Mouse (Mus musculus) midbrain, embryonic 15.5 days (tissue): ENCODE data around the gene Arih1. TPM values are rescaled to one million over a fixed set of nuclear protein-coding genes. Genes with fewer than 3 reads are reported as not detected.

Source experiments
- ATAC-seq: fragments of 200-750 bp; cut with Nextera tagmentation; replicated peaks from 2 replicates; pipeline ENCODE4 v1.8.0; 2017; ENCODE audit warnings: moderate TSS enrichment
- H3K27ac ChIP-seq: fragments of 300-500 bp; sonication (generic); 2 replicates; pipeline ENCODE4 v1.5.1; 2015; ENCODE audit warnings: mild to moderate bottlenecking, inconsistent platforms
- H3K27me3 ChIP-seq: fragments of 300-500 bp; sonication (generic); replicated peaks from 2 replicates; pipeline ENCODE4 v1.6.1; 2015; ENCODE audit warnings: inconsistent platforms
- H3K36me3 ChIP-seq: fragments of 300-500 bp; sonication (generic); replicated peaks from 2 replicates; pipeline ENCODE4 v1.6.1; 2015; ENCODE audit warnings: inconsistent platforms
- H3K4me1 ChIP-seq: fragments of 300-500 bp; sonication (generic); 2 replicates; pipeline ENCODE4 v1.6.1; 2015; ENCODE audit warnings: inconsistent platforms
- H3K4me2 ChIP-seq: fragments of 300-500 bp; sonication (generic); 2 replicates; pipeline ENCODE4 v1.6.1; 2015; ENCODE audit warnings: inconsistent platforms, mild to moderate bottlenecking, moderate library complexity
- H3K4me3 ChIP-seq: fragments of 300-500 bp; sonication (generic); 2 replicates; pipeline ENCODE4 v1.5.1; 2015; ENCODE audit warnings: mild to moderate bottlenecking, inconsistent platforms
- H3K9ac ChIP-seq: fragments of 300-500 bp; sonication (generic); 2 replicates; pipeline ENCODE4 v1.6.1; 2015; ENCODE audit warnings: mild to moderate bottlenecking, inconsistent platforms
- H3K9me3 ChIP-seq: fragments of 300-500 bp; sonication (generic); 2 replicates; pipeline ENCODE4 v1.6.1; 2016; ENCODE audit warnings: inconsistent platforms
- WGBS: fragments of 180-500 bp; shearing (Covaris S2); methylation state at CpG from one replicate; pipeline ENCODE4 v1.1.7; 2015; ENCODE audit warnings: mixed read lengths; 5-methylcytosine and 5-hydroxymethylcytosine counted together
- polyA plus RNA-seq: library from polyadenylated mRNA; unstranded; fragments of >200 nt; fragmentation: Nextera tagmentation; extraction: Ambion mirVana; gene quantifications from 2 replicates; pipeline ENCODE4 v1.2.1, GENCODE M21; 2015

Gene Arih1
- 17.4 and 20.8 TPM in 2 replicates for polyA plus RNA-seq

DNA sequence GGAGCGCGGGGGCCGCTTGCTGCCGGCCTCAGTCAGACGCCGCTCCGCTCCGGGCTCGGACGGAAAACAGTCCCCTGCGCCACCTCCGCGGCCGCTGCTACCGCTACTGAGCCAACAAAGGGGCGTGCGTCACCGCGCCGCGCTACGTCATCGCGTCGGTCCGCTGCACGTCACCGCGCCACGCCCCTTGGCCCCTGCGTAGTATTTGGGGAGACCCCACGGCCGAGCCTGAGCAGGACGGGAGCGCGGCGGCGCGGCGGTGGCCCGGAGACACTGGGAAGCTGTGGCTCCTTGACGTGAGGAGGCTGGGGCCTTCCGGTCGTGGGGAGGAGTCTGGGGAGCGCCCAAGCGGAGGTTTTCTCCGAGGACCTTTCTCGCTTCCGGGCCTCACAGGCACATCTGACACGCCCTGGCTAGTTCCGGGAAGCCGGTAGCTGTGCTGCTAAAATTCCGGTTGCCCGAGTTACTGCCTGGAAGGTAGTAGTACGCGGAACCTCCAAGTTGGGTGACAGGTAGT is at the start of gene Arih1:
Arih1 (minus strand) TSS at position 70 of the 517 bp plus-strand sequence.
- WGBS = under 1% methylated on average over 56 of the region's 56 CpGs
- Histone ChIP-seq H3K4me3 (peak within 1 kb of the TSS; percentile 67), H3K4me2 (peak within 1 kb of the TSS; percentile 54)

DNA sequence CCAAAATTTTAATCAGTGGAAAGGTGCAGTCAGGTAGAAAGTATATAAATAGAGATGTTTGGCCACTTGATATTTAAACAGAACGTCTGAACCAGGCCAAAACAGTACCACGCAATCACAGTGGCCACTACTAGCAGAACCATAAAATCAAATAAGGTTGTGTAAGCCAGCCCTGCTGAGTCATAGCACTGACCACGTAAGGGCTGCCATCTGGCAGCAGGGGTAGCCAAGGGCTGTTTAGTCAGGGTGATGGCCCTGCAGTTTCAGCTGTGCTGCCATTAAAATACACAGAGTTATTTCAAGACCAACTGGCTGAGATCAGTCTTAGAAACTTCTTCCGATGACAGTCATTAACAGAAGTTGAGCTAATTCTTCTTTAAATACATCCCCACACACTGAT is 47.5 kb upstream of the Arih1 start:
- no peaks in the 10 kb centered on the region for H3K9me3 ChIP-seq
- H3K9ac ChIP-seq = no peak overlapping the region
- no peak overlapping the region for H3K4me2 ChIP-seq
- no peak overlapping the region for H3K4me3 ChIP-seq
- H3K27ac ChIP-seq = no peak overlapping the region
- no peak for ATAC-seq
- H3K27me3 ChIP-seq = no peaks in the 10 kb centered on the region
- H3K4me1 ChIP-seq = peaks cover 1% of the 10 kb centered on the region
- 79% methylated on average over 4 of the region's 4 CpGs for WGBS
- H3K36me3 ChIP-seq = no peaks in the 10 kb centered on the region

More for the DNA sequence above, at the start of gene Arih1:
- peak within 1 kb of the TSS; percentile 95 for H3K9ac ChIP-seq
- ATAC-seq = peak; percentile 99
- H3K36me3 ChIP-seq = no peaks in the 10 kb centered on the region
- no peaks in the 10 kb centered on the region for H3K27me3 ChIP-seq
- H3K4me1 ChIP-seq = peaks cover 32% of the 10 kb centered on the region
- no peaks in the 10 kb centered on the region for H3K9me3 ChIP-seq
- peak within 1 kb of the TSS; percentile 98 for H3K27ac ChIP-seq

DNA sequence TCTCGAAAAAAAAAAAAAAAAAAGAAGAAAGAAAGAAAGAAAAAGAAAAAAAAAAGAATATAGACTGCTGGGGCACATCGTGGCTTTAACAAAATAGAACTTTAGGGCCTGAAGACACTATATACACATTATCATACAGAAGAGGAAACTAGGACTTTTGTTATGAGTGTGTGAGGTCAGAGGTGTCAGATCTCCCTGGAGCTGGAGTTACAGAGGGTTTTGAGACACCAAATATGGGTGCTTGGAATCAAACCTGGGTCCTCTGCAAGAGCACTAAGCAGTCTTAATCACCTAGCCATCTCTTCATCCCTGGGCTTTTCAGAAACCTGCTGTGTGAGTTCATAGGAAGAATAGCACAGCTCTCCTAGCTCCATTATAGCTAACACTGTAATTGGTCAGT is 47.0 kb upstream of the Arih1 start:
- no peaks in the 10 kb centered on the region for H3K36me3 ChIP-seq
- H3K4me3 ChIP-seq = no peak overlapping the region
- no peaks in the 10 kb centered on the region for H3K9me3 ChIP-seq
- H3K27me3 ChIP-seq = no peaks in the 10 kb centered on the region
- ATAC-seq = no peak
- 73% methylated on average over 2 of the region's 2 CpGs for WGBS
- no peak overlapping the region for H3K9ac ChIP-seq
- H3K27ac ChIP-seq = no peak overlapping the region
- H3K4me2 ChIP-seq = no peak overlapping the region
- H3K4me1 ChIP-seq = no peaks in the 10 kb centered on the region

DNA sequence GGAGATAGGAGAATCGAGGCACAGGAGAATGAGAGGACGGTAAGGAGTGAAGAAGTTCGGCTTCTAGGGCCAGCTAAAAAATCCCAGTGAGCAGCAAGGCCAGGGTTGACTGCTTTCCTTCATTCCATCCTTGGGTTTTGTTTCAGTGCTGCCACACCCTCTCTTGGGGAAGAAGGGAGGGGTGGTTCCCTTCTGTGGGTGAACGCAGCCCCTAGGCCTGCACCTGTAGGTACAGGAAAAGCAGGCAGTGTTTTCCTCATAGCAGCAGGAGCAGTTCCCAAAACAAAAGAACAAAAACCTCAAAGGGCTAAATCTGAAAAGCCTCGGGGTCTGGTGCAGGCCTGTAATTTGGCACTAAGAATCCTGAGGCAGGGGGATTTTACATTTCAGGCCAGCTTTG is 45.2 kb upstream of the Arih1 start:
- H3K27me3 ChIP-seq = no peaks in the 10 kb centered on the region
- H3K27ac ChIP-seq = no peak overlapping the region
- H3K36me3 ChIP-seq = no peaks in the 10 kb centered on the region
- 15% methylated on average over 5 of the region's 5 CpGs for WGBS
- ATAC-seq = no peak
- H3K4me1 ChIP-seq = no peaks in the 10 kb centered on the region
- H3K9me3 ChIP-seq = no peaks in the 10 kb centered on the region
- no peak overlapping the region for H3K4me2 ChIP-seq
- H3K4me3 ChIP-seq = no peak overlapping the region
- H3K9ac ChIP-seq = no peak overlapping the region

DNA sequence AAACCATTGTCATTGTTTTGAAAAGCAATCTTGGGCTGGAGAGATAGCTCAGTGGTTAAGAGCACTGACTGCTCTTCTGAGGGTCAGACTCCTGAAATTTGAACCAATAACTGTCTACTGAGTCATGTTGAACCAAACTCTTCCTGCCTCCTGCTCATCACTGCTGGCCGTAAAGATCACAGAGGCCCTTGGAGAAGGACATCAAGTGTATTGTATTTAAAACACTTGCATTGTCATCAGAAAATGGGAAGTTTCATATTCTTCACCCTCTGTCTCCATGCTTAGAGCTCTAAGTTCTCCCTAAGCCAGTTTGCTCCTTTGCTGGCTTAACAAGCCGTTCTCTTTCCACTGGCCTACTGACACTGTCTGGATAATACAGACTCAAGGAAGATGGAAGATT is 41.9 kb upstream of the Arih1 start:
- Histone ChIP-seq H3K4me1 (no peaks in the 10 kb centered on the region), H3K9me3 (no peaks in the 10 kb centered on the region), H3K4me2 (no peak overlapping the region), H3K36me3 (no peaks in the 10 kb centered on the region), H3K4me3 (no peak overlapping the region), H3K27me3 (no peaks in the 10 kb centered on the region), H3K27ac (no peak overlapping the region), H3K9ac (no peak overlapping the region)
- 88% methylated on average over 2 of the region's 2 CpGs for WGBS
- no peak for ATAC-seq

DNA sequence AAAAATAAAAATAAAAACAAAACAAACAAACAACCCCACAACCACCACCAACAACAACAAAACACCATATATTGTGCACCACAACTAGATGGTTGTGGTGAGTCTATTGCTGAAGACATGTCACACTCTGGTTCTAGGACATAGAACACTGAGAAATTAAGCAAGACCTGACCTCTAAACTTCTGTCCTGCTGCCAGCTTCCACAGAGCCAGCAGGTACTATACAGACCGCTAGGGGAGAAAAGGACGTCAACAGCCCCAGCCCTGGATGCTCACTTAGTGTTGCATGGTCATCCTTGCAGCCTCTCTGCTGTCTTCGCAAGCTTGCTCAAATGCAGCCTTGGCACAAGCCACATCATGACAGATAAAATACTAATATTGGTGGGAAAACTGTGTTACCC is 41.2 kb upstream of the Arih1 start:
- Histone ChIP-seq H3K4me2 (no peak overlapping the region), H3K4me3 (no peak overlapping the region), H3K9me3 (no peaks in the 10 kb centered on the region), H3K27ac (no peak overlapping the region), H3K9ac (no peak overlapping the region), H3K27me3 (no peaks in the 10 kb centered on the region), H3K36me3 (no peaks in the 10 kb centered on the region), H3K4me1 (no peaks in the 10 kb centered on the region)
- 85% methylated on average over 3 of the region's 3 CpGs for WGBS
- ATAC-seq = no peak

DNA sequence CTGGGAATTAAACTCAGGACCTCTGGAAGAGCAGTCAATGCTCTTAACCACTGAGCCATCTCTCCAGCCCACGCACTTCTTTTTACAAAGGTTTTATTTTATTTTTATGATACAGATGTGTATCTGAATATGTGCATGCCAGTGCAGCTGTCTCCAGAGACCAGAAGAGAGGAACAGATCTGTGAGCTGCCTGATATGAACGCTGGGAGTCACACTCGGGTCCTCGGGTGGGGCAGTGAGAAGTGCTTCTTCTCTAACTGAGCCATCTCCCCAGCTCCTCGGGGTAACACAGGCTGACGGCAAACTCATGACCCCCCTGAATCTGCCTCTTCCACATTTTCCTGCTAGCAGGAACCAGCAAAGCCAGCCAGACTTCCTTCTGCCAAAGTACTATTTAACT is 40.3 kb upstream of the Arih1 start:
- Histone ChIP-seq H3K4me2 (no peak overlapping the region), H3K9me3 (no peaks in the 10 kb centered on the region), H3K36me3 (no peaks in the 10 kb centered on the region), H3K9ac (no peak overlapping the region), H3K4me1 (no peaks in the 10 kb centered on the region), H3K27me3 (no peaks in the 10 kb centered on the region), H3K27ac (no peak overlapping the region), H3K4me3 (no peak overlapping the region)
- no peak for ATAC-seq
- WGBS = 87% methylated on average over 6 of the region's 6 CpGs

DNA sequence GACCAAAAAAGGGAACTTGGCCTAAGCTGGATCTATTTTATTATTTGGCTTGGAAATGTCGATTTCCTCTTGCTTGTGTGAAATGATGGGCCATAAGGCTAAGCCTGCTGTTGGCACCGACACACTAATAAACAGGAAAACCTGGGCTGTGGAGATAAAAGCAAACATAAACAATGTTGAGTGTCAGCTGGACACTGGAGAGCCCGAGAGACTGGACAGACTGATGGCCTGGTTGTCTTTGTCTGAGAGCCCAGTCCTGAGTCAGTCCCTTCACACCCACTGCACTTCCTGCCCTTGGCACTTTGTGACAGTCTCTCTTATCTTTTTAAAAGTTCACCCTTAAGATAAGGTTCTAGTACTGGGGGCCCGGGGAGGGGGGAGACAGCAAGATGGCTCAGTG is 36.5 kb upstream of the Arih1 start:
- no peak overlapping the region for H3K4me2 ChIP-seq
- H3K9me3 ChIP-seq = no peaks in the 10 kb centered on the region
- no peak for ATAC-seq
- no peaks in the 10 kb centered on the region for H3K27me3 ChIP-seq
- H3K4me1 ChIP-seq = no peaks in the 10 kb centered on the region
- H3K9ac ChIP-seq = no peak overlapping the region
- H3K4me3 ChIP-seq = no peak overlapping the region
- H3K27ac ChIP-seq = no peak overlapping the region
- WGBS = 66% methylated on average over 4 of the region's 4 CpGs
- H3K36me3 ChIP-seq = no peaks in the 10 kb centered on the region

DNA sequence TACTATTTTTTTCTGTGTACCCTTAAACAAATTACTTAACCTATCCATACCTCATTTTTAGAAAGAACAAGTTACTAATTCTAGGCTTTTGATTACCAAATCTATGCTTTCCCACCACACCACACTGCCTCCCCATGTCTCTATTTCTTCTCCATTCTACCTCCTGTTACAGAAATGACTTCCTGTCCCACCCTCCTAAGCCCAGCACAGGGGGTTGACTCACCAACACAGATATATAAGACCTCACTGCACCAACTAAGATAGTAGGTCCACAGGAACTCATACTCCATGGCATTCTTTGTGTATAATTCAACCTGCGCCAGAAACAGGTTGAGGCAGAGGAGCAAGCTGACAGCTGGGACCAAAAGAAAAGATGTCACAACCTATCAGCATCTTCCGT is 33.0 kb upstream of the Arih1 start:
- Histone ChIP-seq H3K27me3 (no peaks in the 10 kb centered on the region), H3K4me1 (no peaks in the 10 kb centered on the region), H3K4me3 (no peak overlapping the region), H3K27ac (no peak overlapping the region), H3K36me3 (no peaks in the 10 kb centered on the region), H3K4me2 (no peak overlapping the region), H3K9ac (no peak overlapping the region), H3K9me3 (no peaks in the 10 kb centered on the region)
- ATAC-seq = no peak
- WGBS = 71% methylated on average over 2 of the region's 2 CpGs

DNA sequence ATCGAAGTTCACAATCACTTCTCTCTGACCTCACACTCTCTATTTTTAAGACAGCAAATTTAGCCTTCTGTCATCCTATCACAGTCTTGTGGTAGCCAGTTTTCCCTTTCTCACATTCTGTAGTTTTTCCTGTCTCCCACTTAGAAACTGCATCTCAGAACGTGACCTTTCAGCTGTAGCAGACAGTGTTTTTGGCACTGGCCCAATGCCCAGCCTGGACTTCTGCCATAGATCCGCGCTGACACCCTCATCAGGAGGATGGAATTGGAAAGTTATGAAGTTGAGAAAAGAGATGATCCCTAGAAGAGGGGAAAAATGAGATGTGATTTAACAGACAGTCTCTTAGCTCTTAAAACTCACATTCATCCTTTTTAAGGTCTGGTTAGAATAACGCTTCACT is 32.6 kb upstream of the Arih1 start:
- Histone ChIP-seq H3K27me3 (no peaks in the 10 kb centered on the region), H3K9ac (no peak overlapping the region), H3K4me2 (no peak overlapping the region), H3K9me3 (no peaks in the 10 kb centered on the region), H3K27ac (no peak overlapping the region), H3K4me1 (no peaks in the 10 kb centered on the region), H3K4me3 (no peak overlapping the region), H3K36me3 (no peaks in the 10 kb centered on the region)
- ATAC-seq = no peak
- 83% methylated on average over 5 of the region's 5 CpGs for whole genome bisulfite sequencing

DNA sequence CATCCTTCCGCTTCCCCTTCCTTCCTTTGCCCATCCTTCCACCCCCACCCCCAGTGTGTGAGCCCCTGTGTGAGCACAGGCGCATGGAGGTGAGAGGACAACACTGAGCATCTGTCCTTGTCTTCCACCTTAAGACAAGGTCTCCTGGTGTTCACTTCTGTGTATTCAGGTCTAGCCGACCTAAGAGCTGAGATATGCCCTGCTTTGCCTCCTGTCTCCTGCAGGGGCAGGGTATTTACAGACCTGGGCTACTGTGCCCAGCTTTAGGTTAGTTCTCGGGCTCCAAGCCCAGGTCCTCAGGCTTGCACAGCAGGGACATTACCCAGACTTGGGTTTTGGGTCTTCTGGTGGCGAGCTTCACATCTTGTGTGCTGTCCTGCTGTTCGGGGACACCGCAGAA is 30.7 kb upstream of the Arih1 start:
- Histone ChIP-seq H3K27me3 (no peaks in the 10 kb centered on the region), H3K9ac (no peak overlapping the region), H3K4me3 (no peak overlapping the region), H3K27ac (no peak overlapping the region), H3K36me3 (no peaks in the 10 kb centered on the region), H3K9me3 (no peaks in the 10 kb centered on the region), H3K4me2 (no peak overlapping the region), H3K4me1 (no peaks in the 10 kb centered on the region)
- no peak for ATAC-seq
- WGBS = 56% methylated on average over 7 of the region's 7 CpGs

DNA sequence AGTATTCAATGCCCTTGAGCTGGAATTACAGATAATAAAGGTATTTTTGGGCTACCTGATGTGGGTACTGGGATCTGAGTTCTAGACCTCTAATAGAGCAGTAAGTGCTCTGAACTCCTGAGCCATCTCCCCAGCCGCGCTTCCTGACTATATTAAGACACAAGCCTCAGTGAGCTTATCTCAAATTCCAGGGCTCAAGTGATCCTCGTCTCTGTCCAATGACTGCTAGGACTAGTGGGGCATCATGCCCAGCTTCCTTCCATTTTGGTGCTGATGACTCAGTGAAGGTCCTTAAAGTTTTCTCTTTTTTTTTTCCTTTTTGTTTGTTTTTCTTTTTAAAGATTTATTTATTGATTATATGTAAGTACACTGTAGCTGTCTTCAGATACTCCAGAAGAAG is 28.7 kb upstream of the Arih1 start:
- H3K4me1 ChIP-seq = no peaks in the 10 kb centered on the region
- H3K4me3 ChIP-seq = no peak overlapping the region
- H3K9me3 ChIP-seq = no peaks in the 10 kb centered on the region
- no peaks in the 10 kb centered on the region for H3K27me3 ChIP-seq
- H3K4me2 ChIP-seq = no peak overlapping the region
- no peaks in the 10 kb centered on the region for H3K36me3 ChIP-seq
- ATAC-seq = no peak
- 69% methylated on average over 3 of the region's 3 CpGs for WGBS
- no peak overlapping the region for H3K9ac ChIP-seq
- H3K27ac ChIP-seq = no peak overlapping the region

DNA sequence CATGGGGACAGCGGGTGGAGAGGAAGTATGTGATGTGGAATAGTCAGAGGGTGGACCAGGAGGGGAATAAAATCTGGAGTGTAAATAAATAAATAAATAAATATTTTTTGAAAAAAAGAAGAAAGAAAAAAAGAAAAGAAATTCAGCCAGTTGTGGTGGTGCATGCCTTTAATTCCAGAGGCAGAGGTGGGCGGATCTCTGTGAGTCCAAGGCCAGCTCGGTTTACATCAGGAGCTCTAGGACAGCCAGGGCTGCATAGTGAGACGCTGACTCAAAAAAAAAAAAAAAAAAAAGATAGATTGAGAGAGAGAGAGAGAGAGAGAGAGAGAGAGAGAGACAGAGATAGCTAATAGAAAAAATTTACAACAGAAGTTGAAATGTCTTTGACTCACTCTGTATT is 26.0 kb upstream of the Arih1 start:
- WGBS = 61% methylated on average over 4 of the region's 4 CpGs
- no peaks in the 10 kb centered on the region for H3K27me3 ChIP-seq
- H3K27ac ChIP-seq = no peak overlapping the region
- H3K36me3 ChIP-seq = no peaks in the 10 kb centered on the region
- no peak for ATAC-seq
- no peak overlapping the region for H3K4me3 ChIP-seq
- no peak overlapping the region for H3K4me2 ChIP-seq
- H3K9ac ChIP-seq = no peak overlapping the region
- H3K9me3 ChIP-seq = no peaks in the 10 kb centered on the region
- no peaks in the 10 kb centered on the region for H3K4me1 ChIP-seq
